ENCODE assay signal across 9 mouse cellular contexts in the genomic region with DNA sequence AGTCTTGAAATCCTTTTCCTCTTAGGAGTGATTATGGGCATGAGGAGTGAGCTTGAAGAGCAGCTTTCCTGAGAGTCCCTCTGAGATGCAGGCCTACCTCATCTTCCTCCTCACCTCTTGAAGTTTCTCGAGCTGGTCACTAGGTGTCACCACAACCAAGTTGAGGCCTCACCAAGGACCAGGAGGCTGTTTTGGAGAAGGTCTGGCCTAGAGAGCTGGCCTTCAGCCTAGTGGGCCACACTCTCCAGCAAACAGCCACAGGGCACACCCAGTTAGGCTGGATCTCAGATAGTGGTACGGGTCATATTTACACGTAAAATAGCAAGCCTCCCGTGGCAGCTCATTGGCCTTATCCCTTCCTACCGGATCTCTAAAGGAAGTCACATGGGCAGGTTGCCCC.
DNase-seq lines count a peak whose midpoint lies in the region; ATAC-seq and TF ChIP-seq lines count a peak whose summit lies in the region.
"Had no signal": no experiment of that assay in that cellular context is flagged by ENCODE, and none has a peak within 500 bp of the region (broad histone marks: within the 10 kb centered on the region; RNA-seq: fewer than 3 reads in every experiment).

No protein-coding gene starts in this region.

- no peak overlapping the region for H3K4me2 ChIP-seq in lung, postnatal 0 days (replicated peaks; ENCODE audit: low read depth, low read length)
- H3K4me2 ChIP-seq: lung, embryonic 15.5 days had no signal

- no peaks in the 10 kb centered on the region for H3K36me3 ChIP-seq in lung, postnatal 0 days (ENCODE audit: insufficient read depth, low read length)
- no peaks in the 10 kb centered on the region for H3K36me3 ChIP-seq in splenic B cell, adult 2 months (ENCODE audit: control insufficient read depth, insufficient read depth, low read length, poor library complexity, severe bottlenecking)
- H3K36me3 ChIP-seq: lung, embryonic 15.5 days had no signal

- no peak for TF ChIP-seq EP300 in lung, postnatal 0 days (IDR thresholded peaks at IDR 0.05)

- no peaks in the 10 kb centered on the region for H3K9me3 ChIP-seq in lung, postnatal 0 days (ENCODE audit: low read length)
- H3K9me3 ChIP-seq: lung, embryonic 15.5 days had no signal

- 34% methylated on average over 5 of the region's 5 CpGs for WGBS in lung, postnatal 0 days

- no peaks in the 10 kb centered on the region for H3K4me1 ChIP-seq in lung, postnatal 0 days (ENCODE audit: insufficient read depth, low read depth, low read length)
- H3K4me1 ChIP-seq: lung, embryonic 15.5 days had no signal

- H3K4me3 ChIP-seq in lung, postnatal 0 days (ENCODE audit: low read depth, low read length), result no peak overlapping the region
- H3K4me3 ChIP-seq: lung, embryonic 15.5 days had no signal

- H3K9ac ChIP-seq in lung, postnatal 0 days (replicated peaks; ENCODE audit: low read depth), result no peak overlapping the region
- H3K9ac ChIP-seq: lung, embryonic 15.5 days had no signal

- TF ChIP-seq CTCF in lung, postnatal 0 days (IDR thresholded peaks at IDR 0.05), result peak; percentile 88

- DNase-seq in urinary bladder, adult 18-20 months (ENCODE audit: low spot score in 2 of 2), result peak; percentile 48 to 70
- DNase-seq in urinary bladder, postnatal 10 days (ENCODE audit: low spot score), result no peak
- peak; percentile 17 for DNase-seq in cerebellum, adult 9-11 months
- peak; percentile 57 for DNase-seq in gastrocnemius, postnatal 10 days
- peak; percentile 54 to 69 for DNase-seq in kidney, postnatal 4 days
- DNase-seq in lung, postnatal 0 days (ENCODE audit: low spot score), result peak; percentile 75
- DNase-seq in splenic B cell, adult 2 months (ENCODE audit: low read depth, low spot score), result peak; percentile 7
- DNase-seq in spleen, adult 18-20 months, result no peak

- H3K27me3 ChIP-seq in lung, postnatal 0 days (replicated peaks; ENCODE audit: insufficient read depth, low read length), result no peaks in the 10 kb centered on the region
- no peaks in the 10 kb centered on the region for H3K27me3 ChIP-seq in splenic B cell, adult 2 months (ENCODE audit: control insufficient read depth, insufficient read depth, low read length, poor library complexity, severe bottlenecking)

- peak; percentile 32; the same call in 1 of the 2 replicates for ATAC-seq in lung, postnatal 0 days

- H3K27ac ChIP-seq in lung, postnatal 0 days (ENCODE audit: low read length), result no peak overlapping the region
- H3K27ac ChIP-seq: lung, embryonic 15.5 days had no signal

Comparison
In these comparisons a context has a peak if more than half of its experiments do, and no peak if none do; other contexts are left out.
1. DNase-seq: peak in urinary bladder, adult 18-20 months (2 of 2), cerebellum, adult 9-11 months (single experiment), gastrocnemius, postnatal 10 days (single experiment), kidney, postnatal 4 days (2 of 2), lung, postnatal 0 days (single experiment) and splenic B cell, adult 2 months (single experiment); none in urinary bladder, postnatal 10 days (single experiment) and spleen, adult 18-20 months (0 of 2).